Mouse (Mus musculus) liver, embryonic 14.5 days (tissue): ENCODE measurements around the gene Il5.

Experiments used
- CTCF ChIP-seq: IDR thresholded peaks from 2 replicates; pipeline ENCODE4 v1.5.1; 2016; ENCODE audit warnings: antibody characterized with exemption, low read depth, control low read depth
- EP300 ChIP-seq: IDR thresholded peaks from 2 replicates; pipeline ENCODE4 v1.6.1; 2016; ENCODE audit warnings: antibody characterized with exemption, low read depth

- TF ChIP-seq CTCF (no peak), EP300 (no peak)
These were observed 48.6 kb downstream of the Il5 start for GRCm38 (mm10) chr11:53769185-53769576.
